Mouse (Mus musculus) spleen, adult 2 months (tissue): Measurements from ENCODE around the gene Ppm1h.

Experiments
- CTCF ChIP-seq: fragments of 200-500 bp; IDR thresholded peaks from 2 replicates; pipeline ENCODE4 v1.5.1; 2011; ENCODE audit warnings: mild to moderate bottlenecking, inconsistent platforms; ENCODE audit not compliant: insufficient read depth, insufficient read length, insufficient replicate concordance; ENCODE audit errors: extremely low read depth
- POLR2A ChIP-seq: fragments of 200-500 bp; IDR thresholded peaks from 2 replicates; pipeline ENCODE4 v1.6.1; 2011; ENCODE audit warnings: low read depth, low read length, inconsistent platforms

DNA sequence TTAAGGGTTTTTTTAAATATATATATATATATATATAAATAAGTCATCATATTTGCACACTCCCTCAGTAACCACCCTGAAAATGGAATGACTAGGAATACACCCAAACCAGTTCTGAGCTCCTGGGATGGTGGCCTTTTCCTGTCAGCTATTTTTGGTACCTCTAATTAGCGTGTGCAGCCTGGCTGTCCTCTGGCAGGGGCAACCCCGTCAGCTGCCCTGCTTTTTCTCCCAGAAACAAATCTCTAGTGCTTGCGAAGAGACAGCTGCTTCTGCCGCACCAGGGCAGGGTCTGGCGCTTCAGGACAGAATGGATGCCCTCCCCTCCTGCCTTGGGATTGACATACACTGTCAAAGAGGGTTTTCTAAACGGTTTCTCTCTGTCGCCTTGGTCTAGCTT is 166.9 kb downstream of the Ppm1h start:
- TF ChIP-seq CTCF (no peak), POLR2A (no peak)
